Mouse (Mus musculus): Measurements from ENCODE around the gene Galnt17.

DNA sequence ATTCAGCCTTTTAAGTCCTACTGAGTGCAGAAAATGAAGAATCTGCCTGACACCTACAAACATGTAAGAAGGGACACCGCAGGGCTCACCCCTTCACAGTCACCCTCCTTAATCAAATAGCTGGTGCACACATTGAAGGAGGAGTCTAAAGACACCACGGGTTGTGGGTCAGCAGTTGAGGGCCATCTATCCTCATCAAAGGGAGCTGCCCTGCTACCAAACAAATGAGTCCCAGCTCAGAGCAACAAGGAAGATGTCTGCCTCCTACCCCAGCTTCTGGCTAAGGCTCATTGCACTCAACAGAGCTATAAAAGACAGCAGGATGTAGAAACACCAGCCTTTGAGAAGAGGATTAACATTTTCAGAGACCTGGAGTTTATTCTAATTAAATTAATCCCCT is 10.8 kb upstream of the Galnt17 start:
- no peak for TF ChIP-seq MYOD1 (IDR thresholded peaks at IDR 0.05; ENCODE audit: control insufficient read depth in 1 of 3, insufficient read length in 2 of 3, low read depth in 2 of 3)
- no peak for TF ChIP-seq POLR2A (IDR thresholded peaks at IDR 0.05; ENCODE audit: insufficient read length, low read depth)
- TF ChIP-seq POLR2AphosphoS2 (IDR thresholded peaks at IDR 0.05; ENCODE audit: insufficient read length, low read depth), result no peak
- no peak for TF ChIP-seq E2F4 (IDR thresholded peaks at IDR 0.05; ENCODE audit: insufficient read depth)
- no peak for TF ChIP-seq USF1 (IDR thresholded peaks at IDR 0.05; ENCODE audit: low read depth)
- TF ChIP-seq MYOG (IDR thresholded peaks at IDR 0.05; ENCODE audit: control insufficient read depth in 1 of 3, insufficient read depth in 1 of 3, insufficient read length in 2 of 3, low read depth in 2 of 3), result no peak

Data from myocyte (in vitro differentiated cells).